Mouse (Mus musculus): ENCODE data around the gene Dgki.

The Dgki gene

GRCm38 (mm10) chr6:36998942-36999341 is 301.0 kb downstream of the Dgki start:
- DNase-seq, result no peak

GRCm38 (mm10) chr6:36994329-36994728 is 305.7 kb downstream of the Dgki start:
- DNase-seq, result no peak

- DNase-seq, result no peak
Measured at GRCm38 (mm10) chr6:36990186-36990585, 309.8 kb downstream of the Dgki start.

GRCm38 (mm10) chr6:36988800-36989199 is 311.2 kb downstream of the Dgki start:
- DNase-seq, result no peak

GRCm38 (mm10) chr6:36981646-36982045 is 318.3 kb downstream of the Dgki start:
- DNase-seq, result peak; percentile 32

GRCm38 (mm10) chr6:36980475-36980874 is 319.5 kb downstream of the Dgki start:
- DNase-seq, result no peak

- no peak for DNase-seq
Measured at GRCm38 (mm10) chr6:36978176-36978575, 321.8 kb downstream of the Dgki start.

- no peak for DNase-seq
Measured at GRCm38 (mm10) chr6:36973096-36973495, 326.9 kb downstream of the Dgki start.

GRCm38 (mm10) chr6:36972494-36972893 is 327.5 kb downstream of the Dgki start:
- DNase-seq, result no peak

GRCm38 (mm10) chr6:36969249-36969885 is 330.6 kb downstream of the Dgki start:
- DNase-seq, result no peak

- no peak for DNase-seq
Measured at GRCm38 (mm10) chr6:36960658-36961057, 339.3 kb downstream of the Dgki start.

- DNase-seq, result no peak
Measured at GRCm38 (mm10) chr6:36955293-36955692, 344.7 kb downstream of the Dgki start.

GRCm38 (mm10) chr6:36950648-36951047 is 349.3 kb downstream of the Dgki start:
- no peak for DNase-seq

- DNase-seq, result no peak
Measured at GRCm38 (mm10) chr6:36947861-36948260, 352.1 kb downstream of the Dgki start.

- no peak for DNase-seq
Measured at GRCm38 (mm10) chr6:36937527-36937926, 362.5 kb downstream of the Dgki start.

GRCm38 (mm10) chr6:36936816-36937215 is 363.2 kb downstream of the Dgki start:
- DNase-seq, result no peak

- no peak for DNase-seq
Measured at GRCm38 (mm10) chr6:36931473-36931872, 368.5 kb downstream of the Dgki start.

- no peak for DNase-seq
Measured at GRCm38 (mm10) chr6:36929781-36930180, 370.2 kb downstream of the Dgki start.

- no peak for DNase-seq
Measured at GRCm38 (mm10) chr6:36926455-36926854, 373.5 kb downstream of the Dgki start.

GRCm38 (mm10) chr6:36922006-36922405 is 378.0 kb downstream of the Dgki start:
- no peak for DNase-seq

- DNase-seq, result no peak
Measured at GRCm38 (mm10) chr6:36911586-36911985, 388.4 kb downstream of the Dgki start.

- DNase-seq, result no peak
Measured at GRCm38 (mm10) chr6:36907191-36907590, 392.8 kb downstream of the Dgki start.

- no peak for DNase-seq
Measured at GRCm38 (mm10) chr6:36905965-36906364, 394.0 kb downstream of the Dgki start.

- DNase-seq, result no peak
Measured at GRCm38 (mm10) chr6:36904911-36905310, 395.1 kb downstream of the Dgki start.

GRCm38 (mm10) chr6:36903821-36904220 is 396.2 kb downstream of the Dgki start:
- DNase-seq, result peak; percentile 57
